Comparison of ENCODE assay signal across 8 mouse cellular contexts in the genomic region with DNA sequence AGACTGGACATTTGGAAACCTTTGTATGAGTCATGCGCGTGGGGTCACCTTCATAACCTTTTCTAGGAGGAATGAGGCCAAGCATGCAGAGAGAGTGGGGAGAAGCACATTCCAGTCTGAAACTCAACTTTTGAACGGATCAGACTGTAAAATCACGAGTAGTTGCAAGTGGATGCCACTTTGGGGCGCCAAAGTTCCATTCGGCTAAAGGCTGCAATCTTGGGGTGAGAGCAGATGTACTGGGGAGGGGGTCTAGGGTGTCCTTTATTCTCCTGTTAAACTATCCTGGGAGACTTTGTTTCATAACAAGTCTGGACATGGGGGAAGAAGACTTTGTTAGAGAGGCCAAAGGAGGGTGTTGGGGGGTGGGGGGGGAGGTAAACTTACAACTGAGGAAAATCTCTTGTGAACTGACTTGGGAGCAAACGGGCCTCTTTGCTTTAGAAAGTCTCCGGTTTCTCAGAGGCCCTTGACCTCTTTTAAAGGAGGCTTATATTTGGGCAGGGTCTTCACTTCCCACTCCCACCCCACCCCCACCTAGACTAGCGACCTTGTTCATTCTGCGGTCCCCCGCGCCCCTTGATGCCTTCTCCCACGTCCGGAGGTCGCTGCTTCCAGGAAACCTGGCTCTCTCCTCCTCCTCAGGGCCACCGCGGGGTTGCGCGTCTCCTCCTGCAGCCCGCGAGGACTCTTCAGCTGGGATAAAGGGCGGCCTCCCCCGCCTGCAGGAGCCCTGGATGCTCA. TPM values are rescaled to one million over a fixed set of nuclear protein-coding genes. Genes with fewer than 3 reads are reported as not detected.
DNase-seq lines count a peak whose midpoint lies in the region; ATAC-seq and TF ChIP-seq lines count a peak whose summit lies in the region.

No protein-coding gene starts in this region.

- DNase-seq in liver, adult 2 months (ENCODE audit: extremely low read depth, low read depth, low spot score): no peak
- DNase-seq in liver: no peak
- DNase-seq in brain, adult 2 months (ENCODE audit: low read depth, low spot score): peak; percentile 75
- peak; percentile 90 for DNase-seq in forebrain, embryonic 14.5 days (ENCODE audit: low spot score)
- peak; percentile 29 to 66 for DNase-seq in left cerebral cortex, adult 8-10 months (ENCODE audit: low spot score in 2 of 2)
- no peak for DNase-seq in gastrocnemius, adult 8-10 months (ENCODE audit: low spot score in 2 of 2)

- no peaks in the 10 kb centered on the region for H3K36me3 ChIP-seq in liver, adult 2 months (ENCODE audit: control insufficient read depth, insufficient read depth, low read length)
- H3K36me3 ChIP-seq in forebrain, embryonic 14.5 days (ENCODE audit: control insufficient read depth, insufficient read depth, low read length): no peaks in the 10 kb centered on the region
- H3K36me3 ChIP-seq in neural tube, embryonic 12.5 days: no peaks in the 10 kb centered on the region

- no peak overlapping the region for H3K9ac ChIP-seq in liver, adult 2 months (ENCODE audit: low read depth, low read length)
- peak overlapping the region; percentile 71 for H3K9ac ChIP-seq in forebrain, embryonic 14.5 days (ENCODE audit: low read length)
- H3K9ac ChIP-seq in neural tube, embryonic 12.5 days: peak overlapping the region; percentile 65

- H3K79me2 ChIP-seq in liver, adult 2 months (ENCODE audit: control insufficient read depth, insufficient read depth, low read length): no peaks in the 10 kb centered on the region

- ATAC-seq in forebrain, embryonic 14.5 days: peak; percentile 82
- ATAC-seq in neural tube, embryonic 12.5 days (ENCODE audit: low FRiP score, low read depth): peak; percentile 78
- no peak for ATAC-seq in activated CD4-positive, CD25-positive, alpha-beta regulatory T cell, adult 4 months

- H3K4me3 ChIP-seq in liver, adult 2 months (ENCODE audit: insufficient read depth, low read depth, low read length): no peak overlapping the region
- H3K4me3 ChIP-seq in forebrain, embryonic 14.5 days (ENCODE audit: low read depth, low read length): peak overlapping the region; percentile 89
- peak overlapping the region; percentile 45 for H3K4me3 ChIP-seq in neural tube, embryonic 12.5 days

- H3K4me1 ChIP-seq in liver, adult 2 months (ENCODE audit: control insufficient read depth, insufficient read depth, low read length): no peaks in the 10 kb centered on the region
- H3K4me1 ChIP-seq in forebrain, embryonic 14.5 days (ENCODE audit: control insufficient read depth, insufficient read depth, low read length): peaks cover 22% of the 10 kb centered on the region
- peaks cover 27% of the 10 kb centered on the region for H3K4me1 ChIP-seq in neural tube, embryonic 12.5 days

- no peak overlapping the region for H3K27ac ChIP-seq in liver, adult 2 months (replicated peaks; ENCODE audit: insufficient read depth, low read depth, low read length)
- H3K27ac ChIP-seq in forebrain, embryonic 14.5 days (ENCODE audit: low read depth, low read length): peak overlapping the region; percentile 91
- H3K27ac ChIP-seq in neural tube, embryonic 12.5 days: peak overlapping the region; percentile 84

- WGBS in liver, adult 2 months: 2% methylated on average over 23 of the region's 23 CpGs
- 2% methylated on average over 23 of the region's 23 CpGs for WGBS in forebrain, embryonic 14.5 days
- under 1% methylated on average over 23 of the region's 23 CpGs for WGBS in neural tube, embryonic 12.5 days

- no peak for TF ChIP-seq POLR2A in liver, adult 2 months (IDR thresholded peaks at IDR 0.05; ENCODE audit: extremely low read depth, insufficient read depth, low read length)

- H3K27me3 ChIP-seq in liver, adult 2 months (ENCODE audit: control insufficient read depth, insufficient read depth, low read length): peaks cover 23% of the 10 kb centered on the region
- no peaks in the 10 kb centered on the region for H3K27me3 ChIP-seq in forebrain, embryonic 14.5 days (replicated peaks; ENCODE audit: control insufficient read depth, insufficient read depth, low read length)
- no peaks in the 10 kb centered on the region for H3K27me3 ChIP-seq in neural tube, embryonic 12.5 days (replicated peaks)

- peak overlapping the region; percentile 99 for H3K4me2 ChIP-seq in forebrain, embryonic 14.5 days (ENCODE audit: low read length)
- peak overlapping the region; percentile 72 for H3K4me2 ChIP-seq in neural tube, embryonic 12.5 days (replicated peaks)

- TF ChIP-seq CTCF in liver, adult 2 months (IDR thresholded peaks at IDR 0.05; ENCODE audit: low read depth, low read length): peak; percentile 48

- H3K9me3 ChIP-seq in forebrain, embryonic 14.5 days (replicated peaks; ENCODE audit: control insufficient read depth, low read length): no peaks in the 10 kb centered on the region
- H3K9me3 ChIP-seq in neural tube, embryonic 12.5 days: no peaks in the 10 kb centered on the region

RNA-seq across cellular contexts. Expression of a gene that starts 11.0 kb away (rescaled TPM):
- total RNA-seq in liver, adult 2 months (2014; rRNA removed): not detected in 2 replicates
- not detected in 2 replicates for polyA plus RNA-seq in liver, adult 2 months (2012; rRNA removed)
- 22.3 and 36.2 TPM in 2 replicates for polyA plus RNA-seq in forebrain, embryonic 14.5 days (2014; fragmentation: Nextera tagmentation; extraction: Ambion mirVana)
- total RNA-seq in left cerebral cortex, adult 8-10 months (2022): 10 to 100 TPM; 20.5 to 24.2 (median 22.6) TPM
- polyA plus RNA-seq in neural tube, embryonic 12.5 days (2016; fragmentation: Nextera tagmentation; extraction: Ambion mirVana): 31.9 and 40.0 TPM in 2 replicates
- not detected for total RNA-seq in gastrocnemius, adult 8-10 months (2022)
- polyA plus RNA-seq in activated CD4-positive, CD25-positive, alpha-beta regulatory T cell, adult 4 months (2017; shearing (Covaris generic)): under 1 TPM in 1 of 2 experiments, not detected in 1; 0.17 TPM

Comparison
In these comparisons a context has a peak if more than half of its experiments do, and no peak if none do; other contexts are left out.
1. DNase-seq: peak in brain, adult 2 months (single experiment), forebrain, embryonic 14.5 days (single experiment) and left cerebral cortex, adult 8-10 months (2 of 2); none in liver, adult 2 months (single experiment), liver (single experiment) and gastrocnemius, adult 8-10 months (0 of 2).
2. RNA of a gene that starts 11.0 kb away (polyA plus RNA-seq): 31.9 to 40.0 TPM in neural tube, embryonic 12.5 days and 22.3 to 36.2 TPM in forebrain, embryonic 14.5 days; 0.17 TPM in activated CD4-positive, CD25-positive, alpha-beta regulatory T cell, adult 4 months and not detected in liver, adult 2 months; every median in the first group is over 10 times any median in the second.